Mouse (Mus musculus) spleen, adult 18-20 months (tissue): Measurements from ENCODE around the gene Exosc2.

Source experiments
- DNase-seq, 2 experiments: peaks; one replicate each; pipeline ENCODE4 v3.0.0; 2022; ENCODE audit warnings: mixed read lengths in 2 of 2

The Exosc2 gene

GRCm38 (mm10) chr2:31730640-31731039 lies 60.1 kb downstream of the Exosc2 start:
- DNase-seq: no peak
